Mouse (Mus musculus) 3T3-L1 (cell line): ENCODE data around the gene Pcnx2.

Experiments
- DNase-seq: peaks from one replicate; pipeline ENCODE4 v3.0.0-alpha.2; 2015; ENCODE audit warnings: low read depth, low spot score

Gene Pcnx2

DNA sequence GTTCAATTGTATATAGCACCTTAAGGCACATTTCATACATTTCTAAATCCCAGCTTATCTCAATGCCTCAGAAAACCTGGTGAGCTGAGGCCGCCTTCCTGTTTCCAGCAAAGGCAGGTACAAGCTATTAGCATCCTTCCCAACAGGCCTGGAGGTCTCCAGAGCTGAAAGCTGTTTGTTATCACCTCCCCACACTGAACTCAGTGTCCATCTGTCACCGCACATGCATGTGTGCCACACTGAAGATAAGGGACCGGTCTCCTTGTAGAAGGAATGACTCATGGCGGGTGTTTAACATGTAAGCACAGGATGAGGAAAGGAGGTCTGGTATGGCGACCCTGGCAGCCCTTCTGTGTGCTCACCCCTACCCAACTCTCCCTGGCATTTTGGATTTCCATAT lies 186.6 kb downstream of the Pcnx2 start:
- no peak for DNase-seq

DNA sequence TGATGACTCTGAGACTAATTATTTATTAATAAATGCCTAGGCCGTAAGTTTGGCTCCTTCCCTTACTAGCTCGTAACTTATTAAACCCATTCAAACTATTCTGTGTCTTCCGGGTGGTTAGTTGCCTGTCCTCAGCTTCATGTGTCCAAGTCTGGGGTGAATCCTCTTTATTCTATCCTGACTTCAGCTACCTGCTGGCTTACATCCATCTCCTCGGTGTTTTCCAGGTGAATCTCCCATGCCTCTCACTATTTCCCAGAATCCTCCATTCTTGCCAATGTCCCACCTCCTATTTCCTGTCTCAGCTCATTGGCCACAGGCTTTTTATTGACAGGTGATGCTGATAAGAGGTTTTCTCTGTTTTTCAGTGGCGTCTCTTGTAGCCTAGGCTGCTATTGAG lies 188.9 kb downstream of the Pcnx2 start:
- DNase-seq, result no peak

DNA sequence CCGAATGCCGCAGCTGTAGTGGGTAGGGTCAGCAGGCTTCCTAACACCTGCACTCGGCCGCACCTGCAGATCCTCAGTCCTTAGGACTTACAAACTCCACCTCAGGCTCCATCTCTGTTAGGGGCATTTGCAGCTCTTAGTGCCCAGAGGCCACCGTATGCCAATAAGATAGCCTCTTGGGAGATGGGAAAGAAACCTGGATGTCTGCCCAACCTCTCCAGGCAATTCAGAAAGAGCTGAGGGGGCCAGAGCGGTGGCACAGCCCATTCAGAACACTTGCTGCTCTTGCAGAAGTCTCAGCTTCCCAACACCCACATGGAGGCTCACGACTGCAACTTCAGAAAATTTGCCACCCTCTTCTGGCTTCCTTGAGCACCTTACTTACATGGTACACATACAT lies 192.3 kb downstream of the Pcnx2 start:
- DNase-seq, result no peak

DNA sequence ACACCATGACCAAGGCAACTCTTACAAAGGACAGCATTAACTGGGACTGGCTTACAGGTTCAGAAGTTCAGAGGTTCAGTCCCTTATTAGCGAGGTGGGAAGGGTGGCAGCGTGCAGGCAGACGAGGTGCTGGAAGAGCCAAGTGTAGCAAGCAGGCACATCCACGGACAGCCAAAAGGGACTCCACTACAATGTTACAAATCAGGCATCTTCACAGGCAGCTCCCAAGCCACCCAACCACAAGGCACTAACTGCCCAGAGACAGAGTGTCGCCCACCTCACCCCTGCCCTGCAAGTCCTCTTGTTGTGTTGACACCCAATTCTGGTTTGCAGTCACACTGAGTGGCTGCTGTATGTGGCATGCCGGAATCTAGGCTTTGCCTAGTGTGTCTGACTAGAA lies 193.7 kb downstream of the Pcnx2 start:
- no peak for DNase-seq

DNA sequence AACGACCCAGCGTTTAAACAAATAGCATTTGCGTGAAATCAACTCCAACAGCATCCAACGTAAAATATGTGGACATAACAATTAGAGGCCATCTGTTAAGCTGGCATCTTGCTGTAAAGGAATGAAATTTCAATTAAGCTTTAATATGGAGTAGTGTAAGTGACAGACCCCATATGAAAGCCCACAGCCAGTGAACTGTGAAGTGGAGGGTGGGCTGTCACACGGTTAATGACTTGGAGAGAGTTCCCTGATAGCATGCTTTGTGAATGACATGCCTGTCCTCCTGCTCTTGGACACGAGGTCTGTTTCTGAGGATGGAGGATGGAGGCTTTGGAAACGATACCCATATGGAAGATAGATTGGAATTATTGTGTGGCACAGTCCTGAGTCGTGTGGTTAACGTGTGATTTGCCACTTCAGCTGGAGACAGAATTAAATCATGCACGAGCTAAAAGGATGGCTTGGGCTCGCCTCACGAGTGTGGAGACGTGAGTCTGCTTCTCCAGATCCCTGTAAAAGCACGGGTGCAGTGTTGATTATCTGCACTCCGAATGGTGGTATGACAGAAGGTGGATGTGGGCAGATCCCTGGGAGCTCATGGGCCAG lies 195.1 kb downstream of the Pcnx2 start:
- DNase-seq, result no peak
